Mouse (Mus musculus) thymus, postnatal 36 days (tissue): ENCODE data around the gene Krt75.
"Not testable (repeated sequence)": the region's sequence is repeated elsewhere in the genome, so short reads cannot be mapped to it uniquely, and the experiment has no call there.

Experiments
- DNase-seq, 2 experiments: peaks; one replicate each; pipeline ENCODE4 v3.0.0; 2022; ENCODE audit warnings: mixed read lengths in 2 of 2

Krt75 gene

GRCm38 (mm10) chr15:101573796-101574345, at the start of gene Krt75:
Krt75 (minus strand) TSS chr15:101573904.
- no peak for DNase-seq

DNA sequence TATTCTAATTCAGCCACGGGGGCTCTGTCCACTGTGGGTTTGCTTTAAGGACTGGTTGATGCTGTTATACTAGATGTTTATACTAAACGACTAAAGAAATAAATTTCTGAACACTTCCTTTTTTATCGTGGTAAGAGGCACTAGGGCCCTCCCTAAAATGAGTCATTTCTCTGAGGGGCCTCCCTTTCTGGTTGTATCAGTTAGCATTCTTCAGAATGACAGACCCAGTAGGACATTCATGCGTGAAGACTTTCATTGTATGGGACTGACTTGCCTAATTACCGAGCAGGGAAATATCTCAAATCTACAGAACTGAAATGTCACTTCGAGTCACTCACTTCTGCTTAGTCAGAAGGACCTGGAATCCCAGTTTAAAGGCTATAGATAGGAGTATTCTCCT, 25.4 kb upstream of the Krt75 start:
- DNase-seq: no peak

DNA sequence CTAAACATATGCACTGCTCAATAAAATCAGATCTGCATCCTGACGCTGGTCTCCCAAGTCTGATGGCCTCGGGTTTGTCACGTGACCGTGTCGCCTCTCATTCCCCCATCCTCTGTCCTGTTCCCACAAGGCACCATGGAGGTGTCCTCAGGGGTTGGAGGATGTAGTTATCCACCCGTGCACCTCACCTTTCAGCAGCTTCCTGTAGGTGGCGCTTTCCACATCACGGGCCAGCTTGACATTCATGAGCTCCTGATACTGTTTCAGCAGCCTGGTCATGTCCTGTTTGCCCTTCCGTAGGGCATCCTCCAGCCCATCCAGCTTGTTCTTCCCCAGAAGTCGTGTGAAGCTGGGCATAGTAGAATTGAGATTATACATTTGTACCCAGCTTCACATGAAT, 14.5 kb upstream of the Krt75 start:
- DNase-seq: peak in 1 of 2 experiments; percentile 8

DNA sequence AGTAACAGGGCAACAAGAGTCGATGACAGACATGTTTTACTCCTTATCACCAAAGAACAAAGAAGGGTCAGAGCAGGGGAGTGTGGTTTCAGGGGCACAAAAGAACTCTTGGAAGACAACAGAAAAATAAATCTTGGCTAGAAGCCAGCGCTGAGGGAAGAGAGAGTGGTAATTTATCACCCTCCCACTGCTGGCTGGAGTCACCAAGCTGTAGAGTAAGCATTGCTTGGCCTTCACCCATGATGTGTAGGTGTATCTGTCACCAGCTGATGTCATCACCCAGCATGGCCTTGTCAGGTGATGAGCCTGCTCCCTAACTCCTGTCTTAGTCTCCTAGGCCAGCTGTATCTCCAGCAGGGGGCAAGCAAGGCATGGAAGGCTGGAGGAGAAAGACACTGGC, 10.8 kb upstream of the Krt75 start:
- no peak for DNase-seq

DNA sequence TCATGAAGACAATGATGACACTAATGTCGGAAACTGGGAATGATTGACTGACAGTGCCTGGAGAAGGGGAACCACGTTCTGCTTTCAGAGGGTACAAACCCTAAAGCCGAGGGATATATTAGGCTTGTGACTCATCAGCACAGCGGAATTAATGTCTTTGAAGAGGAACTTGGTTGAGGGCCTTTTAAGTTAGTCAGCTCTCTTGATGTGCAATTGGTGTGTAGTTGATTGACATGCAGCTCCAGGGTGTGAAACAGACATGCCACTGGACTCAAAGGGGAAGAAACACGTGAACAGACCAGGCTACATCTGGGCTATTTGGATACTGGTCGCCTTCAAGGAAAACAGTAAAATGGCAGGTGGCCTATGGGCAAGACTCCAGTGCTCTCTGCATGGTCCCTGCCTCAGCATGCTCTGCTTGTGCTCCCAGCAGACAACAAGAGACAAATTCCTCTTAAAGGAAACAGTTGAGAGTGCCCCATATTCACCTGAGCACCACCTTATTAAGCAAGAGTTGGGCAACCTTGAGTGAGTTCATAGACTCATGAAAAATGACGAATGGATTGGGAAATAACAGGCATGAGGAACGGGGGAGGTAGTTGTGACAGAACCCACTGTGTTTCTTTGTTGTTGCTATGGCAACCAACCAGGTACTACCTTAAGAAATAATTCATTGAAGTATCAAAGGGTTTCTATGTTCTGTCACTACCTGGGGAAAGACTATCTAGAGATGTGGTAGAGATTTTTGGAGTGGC, 9.7 kb upstream of the Krt75 start:
- no peak for DNase-seq

GRCm38 (mm10) chr15:101581701-101582100, 8.0 kb upstream of the Krt75 start:
- no peak for DNase-seq

- DNase-seq: no peak
Observed at GRCm38 (mm10) chr15:101575506-101575905, 1.8 kb upstream of the Krt75 start.

DNA sequence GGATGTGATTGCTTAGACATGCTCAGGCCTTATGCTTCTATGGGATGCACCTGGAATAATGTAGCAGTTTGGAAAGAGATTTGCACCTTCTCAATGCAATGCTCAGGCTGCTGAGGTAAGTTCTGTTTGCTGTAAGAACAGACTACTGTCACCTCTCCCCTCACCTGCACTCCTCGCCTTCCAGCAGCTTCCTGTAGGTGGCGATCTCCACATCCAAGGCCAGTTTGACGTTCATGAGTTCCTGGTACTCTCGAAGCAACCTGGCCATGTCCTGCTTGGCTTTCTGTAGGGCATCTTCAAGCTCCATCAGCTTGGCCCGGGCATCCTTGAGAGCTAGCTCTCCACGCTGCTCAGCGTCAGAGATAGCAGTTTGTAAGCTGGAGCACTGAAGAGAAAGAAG, 5.9 kb downstream of the Krt75 start:
- peak; percentile 10 to 11 for DNase-seq

GRCm38 (mm10) chr15:101562850-101563249, 10.9 kb downstream of the Krt75 start, which contains the start of gene Krt90:
Krt90 (minus strand) TSS chr15:101562950.
- no peak for DNase-seq

GRCm38 (mm10) chr15:101558034-101558646, 15.6 kb downstream of the Krt75 start:
- DNase-seq: no peak

- peak; percentile 57 to 69 for DNase-seq
Observed at GRCm38 (mm10) chr15:101553169-101553568, 20.5 kb downstream of the Krt75 start.

GRCm38 (mm10) chr15:101552188-101552587, 21.5 kb downstream of the Krt75 start:
- DNase-seq: no peak

GRCm38 (mm10) chr15:101550567-101550966, 23.1 kb downstream of the Krt75 start, which contains the start of gene Krt82:
Krt82 (minus strand) TSS chr15:101550667.
- DNase-seq: no peak

DNA sequence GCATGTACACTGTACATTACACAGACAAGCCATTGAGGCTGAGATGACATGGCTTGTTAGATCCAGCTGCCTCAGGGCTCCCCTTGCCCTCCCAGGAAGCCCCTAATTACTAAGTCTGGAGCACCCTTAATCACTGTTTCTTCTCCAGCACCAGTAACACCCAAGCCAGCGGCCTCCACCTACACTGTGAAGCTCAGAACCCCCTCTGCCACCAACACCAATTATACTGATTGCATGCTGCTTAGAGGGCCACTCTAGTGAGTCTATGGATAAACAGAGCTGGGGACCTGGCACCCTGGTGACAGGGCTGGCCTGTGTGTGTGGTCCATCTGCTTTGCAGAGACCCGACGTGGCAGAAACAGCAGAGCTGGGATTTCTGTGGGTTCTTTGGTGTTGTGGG, 29.2 kb downstream of the Krt75 start:
- DNase-seq: no peak

GRCm38 (mm10) chr15:101542543-101542942, 31.2 kb downstream of the Krt75 start:
- peak in 1 of 2 experiments; percentile 12 for DNase-seq

GRCm38 (mm10) chr15:101538580-101538900, 35.2 kb downstream of the Krt75 start:
- DNase-seq: no peak

GRCm38 (mm10) chr15:101537864-101538579, 35.7 kb downstream of the Krt75 start:
- no peak for DNase-seq

- DNase-seq: no peak
Observed at GRCm38 (mm10) chr15:101536054-101536850, 37.5 kb downstream of the Krt75 start.

GRCm38 (mm10) chr15:101532720-101533119, 41.0 kb downstream of the Krt75 start, which contains the start of gene Krt84:
Krt84 (minus strand) TSS chr15:101532820.
- DNase-seq: no peak

- no peak for DNase-seq
Observed at GRCm38 (mm10) chr15:101522556-101523232, 51.0 kb downstream of the Krt75 start.

DNA sequence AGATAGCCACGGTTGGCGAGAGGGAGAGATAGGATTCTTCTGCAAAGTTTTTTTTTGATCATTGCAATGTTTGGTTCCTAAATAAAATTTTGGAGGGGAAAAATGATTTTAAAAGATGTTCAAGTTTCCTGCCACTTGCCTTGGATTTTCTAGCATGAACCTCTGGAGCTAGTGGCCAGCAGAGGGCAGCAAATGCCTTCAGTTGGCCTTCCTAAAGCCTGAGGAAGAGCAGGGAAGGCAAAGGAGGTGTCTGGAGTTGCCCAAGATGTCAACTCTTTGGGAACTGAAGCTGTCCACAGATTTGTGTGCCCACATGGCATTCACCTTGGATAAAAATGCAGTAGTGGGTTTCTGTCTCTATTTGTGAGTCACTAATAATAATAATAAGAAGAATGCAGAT, 53.9 kb downstream of the Krt75 start:
- peak; percentile 35 to 44 for DNase-seq

DNA sequence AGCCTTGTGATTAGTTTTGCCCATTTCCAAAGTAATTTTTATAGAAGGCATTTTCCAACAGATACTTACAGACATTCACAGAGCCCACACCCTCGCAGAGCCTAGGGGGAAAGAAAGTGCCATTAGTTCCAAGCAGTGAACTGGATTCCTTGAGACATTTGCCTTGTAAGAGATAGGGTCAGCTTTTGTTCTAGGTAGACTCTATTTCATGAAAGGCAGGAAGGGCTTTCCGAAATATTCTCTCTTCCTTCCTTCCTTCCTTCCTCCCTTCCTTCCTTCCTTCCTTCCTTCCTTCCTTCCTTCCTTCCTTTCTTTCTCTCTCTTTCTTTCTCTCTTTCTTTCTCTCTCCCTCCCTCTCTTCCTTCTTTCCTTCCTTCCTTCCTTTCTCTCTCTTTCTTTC, 56.5 kb downstream of the Krt75 start, which contains the start of gene Gm49425:
Gene Gm49425 (minus strand): TSS at position 101 of the 400 bp plus-strand sequence.
- DNase-seq: not testable (repeated sequence)
